Mouse (Mus musculus): Measurements from ENCODE around the gene Lrrc59.
"Not testable (repeated sequence)": the region's sequence is repeated elsewhere in the genome, so short reads cannot be mapped to it uniquely, and the experiment has no call there.

Lrrc59 gene

GRCm38 (mm10) chr11:94630199-94631011, 838 bp downstream of the Lrrc59 start:
- no peak for DNase-seq (ENCODE audit: extremely low read depth, low read depth)

- DNase-seq (ENCODE audit: extremely low read depth, low read depth) = no peak
These were observed 2.4 kb downstream of the Lrrc59 start for GRCm38 (mm10) chr11:94631969-94632368.

- no peak for DNase-seq (ENCODE audit: extremely low read depth, low read depth)
These were observed 3.4 kb downstream of the Lrrc59 start for GRCm38 (mm10) chr11:94632988-94633387.

GRCm38 (mm10) chr11:94634431-94634830, 4.9 kb downstream of the Lrrc59 start:
- DNase-seq (ENCODE audit: extremely low read depth, low read depth) = no peak

- no peak for DNase-seq (ENCODE audit: extremely low read depth, low read depth)
These were observed 15.1 kb downstream of the Lrrc59 start for GRCm38 (mm10) chr11:94644461-94645219.

GRCm38 (mm10) chr11:94646457-94646856, 16.9 kb downstream of the Lrrc59 start:
- DNase-seq (ENCODE audit: extremely low read depth, low read depth) = no peak

GRCm38 (mm10) chr11:94651241-94651640, 21.7 kb downstream of the Lrrc59 start:
- not testable (repeated sequence) for DNase-seq (ENCODE audit: extremely low read depth, low read depth)

- DNase-seq (ENCODE audit: extremely low read depth, low read depth) = no peak
These were observed 23.4 kb downstream of the Lrrc59 start for GRCm38 (mm10) chr11:94652973-94653372.

- DNase-seq (ENCODE audit: extremely low read depth, low read depth) = peak; percentile 71
These were observed 24.3 kb downstream of the Lrrc59 start, which contains the start of the genes Mrpl27 and Eme1 for GRCm38 (mm10) chr11:94653663-94654436. TSS of gene Mrpl27 (plus strand) at chr11:94653767. TSS of gene Eme1 (minus strand) at chr11:94653964.

- DNase-seq (ENCODE audit: extremely low read depth, low read depth) = no peak
These were observed 31.8 kb downstream of the Lrrc59 start for GRCm38 (mm10) chr11:94661344-94661743.

GRCm38 (mm10) chr11:94665281-94665680, 35.7 kb downstream of the Lrrc59 start:
- no peak for DNase-seq (ENCODE audit: extremely low read depth, low read depth)

GRCm38 (mm10) chr11:94674984-94675383, 45.4 kb downstream of the Lrrc59 start:
- no peak for DNase-seq (ENCODE audit: extremely low read depth, low read depth)

- DNase-seq (ENCODE audit: extremely low read depth, low read depth) = no peak
These were observed 45.9 kb downstream of the Lrrc59 start for GRCm38 (mm10) chr11:94675446-94675845.

- DNase-seq (ENCODE audit: extremely low read depth, low read depth) = no peak
These were observed 46.7 kb downstream of the Lrrc59 start for GRCm38 (mm10) chr11:94676308-94676707.

- peak; percentile 37 for DNase-seq (ENCODE audit: extremely low read depth, low read depth)
These were observed 47.4 kb downstream of the Lrrc59 start, which contains the start of gene Xylt2 for GRCm38 (mm10) chr11:94676754-94677606. TSS of gene Xylt2 (minus strand) at chr11:94677515.

- DNase-seq (ENCODE audit: extremely low read depth, low read depth) = no peak
These were observed 48.1 kb downstream of the Lrrc59 start for GRCm38 (mm10) chr11:94677607-94678145.

- DNase-seq (ENCODE audit: extremely low read depth, low read depth) = no peak
These were observed 51.1 kb downstream of the Lrrc59 start for GRCm38 (mm10) chr11:94680639-94681038.

- no peak for DNase-seq (ENCODE audit: extremely low read depth, low read depth)
These were observed 52.1 kb downstream of the Lrrc59 start for GRCm38 (mm10) chr11:94681640-94682039.

GRCm38 (mm10) chr11:94682427-94682826, 52.9 kb downstream of the Lrrc59 start:
- no peak for DNase-seq (ENCODE audit: extremely low read depth, low read depth)

- DNase-seq (ENCODE audit: extremely low read depth, low read depth) = no peak
These were observed 57.6 kb downstream of the Lrrc59 start for GRCm38 (mm10) chr11:94687178-94687577.

All from MEL-GATA-1-ER (cell line).